Mouse (Mus musculus): ENCODE data around the gene Glrx2.

GRCm38 (mm10) chr1:143773909-143774308 is 57.8 kb downstream of the Glrx2 start:
- TF ChIP-seq CTCF (IDR thresholded peaks at IDR 0.05; ENCODE audit: low read depth), result no peak
- no peak for TF ChIP-seq EP300 (IDR thresholded peaks at IDR 0.05; ENCODE audit: low read depth)
